Mouse (Mus musculus): Measurements from ENCODE around the gene Flt3l.

- TF ChIP-seq CTCF (IDR thresholded peaks at IDR 0.05), result no peak
- peak; percentile 93 for TF ChIP-seq POLR2A (IDR thresholded peaks at IDR 0.05; ENCODE audit: insufficient read depth, low read depth, low read length)
These were observed 14.8 kb downstream of the Flt3l start for GRCm38 (mm10) chr7:45121404-45121803.
